Mouse (Mus musculus) midbrain, embryonic 10.5 days (tissue): Measurements from ENCODE around the gene Agtrap. TPM values are rescaled to one million over a fixed set of nuclear protein-coding genes. Genes with fewer than 3 reads are reported as not detected.
A peak's percentile ranks its signal among the peaks of the same experiment; 100 is the strongest.

Experiments
- DNase-seq: peaks from one replicate; pipeline ENCODE4 v3.0.0-alpha.2; 2017; ENCODE audit warnings: low spot score
- H3K27ac ChIP-seq: fragments of 300-500 bp; sonication (generic); replicated peaks from 2 replicates; pipeline ENCODE4 v1.5.1; 2016; ENCODE audit warnings: mild to moderate bottlenecking
- H3K27me3 ChIP-seq: fragments of 300-500 bp; sonication (generic); 2 replicates; pipeline ENCODE4 v1.6.1; 2016; ENCODE audit warnings: low read depth, mild to moderate bottlenecking; ENCODE audit not compliant: poor library complexity, severe bottlenecking
- H3K36me3 ChIP-seq: fragments of 300-500 bp; sonication (generic); 2 replicates; pipeline ENCODE4 v1.6.1; 2016; ENCODE audit warnings: mild to moderate bottlenecking, moderate library complexity
- H3K4me1 ChIP-seq: fragments of 300-500 bp; sonication (generic); 2 replicates; pipeline ENCODE4 v1.6.1; 2016
- H3K4me3 ChIP-seq: fragments of 300-500 bp; sonication (generic); 2 replicates; pipeline ENCODE4 v1.5.1; 2016; ENCODE audit warnings: mild to moderate bottlenecking, moderate library complexity
- H3K9me3 ChIP-seq: fragments of 300-500 bp; sonication (generic); replicated peaks from 2 replicates; pipeline ENCODE4 v1.6.1; 2016; ENCODE audit warnings: mild to moderate bottlenecking
- whole genome bisulfite sequencing: fragments of 180-500 bp; shearing (Covaris S2); methylation state at CpG from one replicate; pipeline ENCODE4 v1.1.7; 2016; 5-methylcytosine and 5-hydroxymethylcytosine counted together
- polyA plus RNA-seq: library from polyadenylated mRNA; unstranded; fragments of >200 nt; fragmentation: Nextera tagmentation; extraction: Ambion mirVana; gene quantifications from 2 replicates; pipeline ENCODE4 v1.2.1, GENCODE M21; 2016

The Agtrap gene
- polyA plus RNA-seq, 1 experiment from 2014 or later: 16.4 TPM

- Histone ChIP-seq H3K4me1 (peaks cover 30% of the 10 kb centered on the region), H3K27ac (0 out of 2 replicates have a peak overlapping the region, but pooled peaks have one; percentile 1), H3K27me3 (peaks cover 12% of the 10 kb centered on the region), H3K9me3 (no peaks in the 10 kb centered on the region), H3K36me3 (no peaks in the 10 kb centered on the region), H3K4me3 (no peak overlapping the region)
- no peak for DNase-seq
- 38% methylated on average over 6 of the region's 6 CpGs for WGBS
Observed at GRCm38 (mm10) chr4:148065702-148066400, 22.0 kb downstream of the Agtrap start.

GRCm38 (mm10) chr4:148061086-148061480 lies 26.7 kb downstream of the Agtrap start:
- H3K4me1 ChIP-seq: peaks cover 22% of the 10 kb centered on the region
- H3K27me3 ChIP-seq: peaks cover 6% of the 10 kb centered on the region; the same call in 1 of the 2 replicates
- H3K27ac ChIP-seq: no peak overlapping the region
- 89% methylated on average over 9 of the region's 9 CpGs for WGBS
- no peaks in the 10 kb centered on the region for H3K9me3 ChIP-seq
- H3K4me3 ChIP-seq: no peak overlapping the region
- DNase-seq: no peak
- peaks cover 31% of the 10 kb centered on the region for H3K36me3 ChIP-seq

- Histone ChIP-seq H3K27me3 (peaks cover 6% of the 10 kb centered on the region; the same call in 1 of the 2 replicates), H3K36me3 (peaks cover 38% of the 10 kb centered on the region), H3K4me1 (peaks cover 15% of the 10 kb centered on the region), H3K4me3 (no peak overlapping the region), H3K27ac (no peak overlapping the region), H3K9me3 (no peaks in the 10 kb centered on the region)
- 53% methylated on average over 13 of the region's 13 CpGs for WGBS
- DNase-seq: no peak
Observed at GRCm38 (mm10) chr4:148060120-148061085, 27.4 kb downstream of the Agtrap start.

- no peak overlapping the region for H3K4me3 ChIP-seq
- DNase-seq: no peak
- peaks cover 6% of the 10 kb centered on the region; the same call in 1 of the 2 replicates for H3K4me1 ChIP-seq
- H3K27ac ChIP-seq: no peak overlapping the region
- 92% methylated on average over 6 of the region's 6 CpGs for WGBS
- no peaks in the 10 kb centered on the region for H3K27me3 ChIP-seq
- peaks cover 51% of the 10 kb centered on the region for H3K36me3 ChIP-seq
- no peaks in the 10 kb centered on the region for H3K9me3 ChIP-seq
Observed at GRCm38 (mm10) chr4:148058993-148059392, 28.8 kb downstream of the Agtrap start.

GRCm38 (mm10) chr4:148058218-148058819 lies 29.5 kb downstream of the Agtrap start:
- H3K36me3 ChIP-seq: peaks cover 58% of the 10 kb centered on the region
- H3K27me3 ChIP-seq: no peaks in the 10 kb centered on the region
- WGBS: 92% methylated on average over 9 of the region's 9 CpGs
- H3K9me3 ChIP-seq: no peaks in the 10 kb centered on the region
- no peak for DNase-seq
- H3K27ac ChIP-seq: no peak overlapping the region
- no peak overlapping the region for H3K4me3 ChIP-seq
- peaks cover 6% of the 10 kb centered on the region; the same call in 1 of the 2 replicates for H3K4me1 ChIP-seq

GRCm38 (mm10) chr4:148057661-148058209 lies 30.1 kb downstream of the Agtrap start:
- Histone ChIP-seq H3K9me3 (no peaks in the 10 kb centered on the region), H3K36me3 (peaks cover 64% of the 10 kb centered on the region), H3K4me3 (no peak overlapping the region), H3K4me1 (peaks cover 6% of the 10 kb centered on the region; the same call in 1 of the 2 replicates), H3K27ac (no peak overlapping the region), H3K27me3 (no peaks in the 10 kb centered on the region)
- DNase-seq: no peak
- 76% methylated on average over 5 of the region's 5 CpGs for WGBS

- no peak overlapping the region for H3K4me3 ChIP-seq
- WGBS: 83% methylated on average over 4 of the region's 4 CpGs
- H3K36me3 ChIP-seq: peaks cover 73% of the 10 kb centered on the region
- H3K4me1 ChIP-seq: peaks cover 6% of the 10 kb centered on the region; the same call in 1 of the 2 replicates
- H3K27me3 ChIP-seq: no peaks in the 10 kb centered on the region
- DNase-seq: no peak
- H3K9me3 ChIP-seq: no peaks in the 10 kb centered on the region
- no peak overlapping the region for H3K27ac ChIP-seq
Observed at GRCm38 (mm10) chr4:148056801-148057200, 31.0 kb downstream of the Agtrap start.

GRCm38 (mm10) chr4:148056246-148056645 lies 31.6 kb downstream of the Agtrap start:
- 90% methylated on average over 7 of the region's 7 CpGs for WGBS
- Histone ChIP-seq H3K36me3 (peaks cover 79% of the 10 kb centered on the region), H3K4me1 (peaks cover 6% of the 10 kb centered on the region; the same call in 1 of the 2 replicates), H3K4me3 (no peak overlapping the region), H3K27ac (no peak overlapping the region), H3K9me3 (no peaks in the 10 kb centered on the region), H3K27me3 (no peaks in the 10 kb centered on the region)
- no peak for DNase-seq

- H3K36me3 ChIP-seq: peaks cover 90% of the 10 kb centered on the region
- no peaks in the 10 kb centered on the region for H3K9me3 ChIP-seq
- no peak overlapping the region for H3K27ac ChIP-seq
- DNase-seq: no peak
- WGBS: 92% methylated on average over 21 of the region's 21 CpGs
- H3K27me3 ChIP-seq: no peaks in the 10 kb centered on the region
- H3K4me3 ChIP-seq: no peak overlapping the region
- H3K4me1 ChIP-seq: peaks cover 2% of the 10 kb centered on the region; the same call in 1 of the 2 replicates
Observed at GRCm38 (mm10) chr4:148054961-148055695, 32.7 kb downstream of the Agtrap start.

GRCm38 (mm10) chr4:148053417-148053920 lies 34.4 kb downstream of the Agtrap start:
- no peak overlapping the region for H3K27ac ChIP-seq
- H3K9me3 ChIP-seq: no peaks in the 10 kb centered on the region
- H3K27me3 ChIP-seq: no peaks in the 10 kb centered on the region
- H3K4me1 ChIP-seq: no peaks in the 10 kb centered on the region
- 92% methylated on average over 12 of the region's 12 CpGs for WGBS
- H3K4me3 ChIP-seq: no peak overlapping the region
- DNase-seq: no peak
- peaks cover 99% of the 10 kb centered on the region for H3K36me3 ChIP-seq

GRCm38 (mm10) chr4:148052976-148053375 lies 34.9 kb downstream of the Agtrap start:
- DNase-seq: no peak
- Histone ChIP-seq H3K36me3 (peaks cover 99% of the 10 kb centered on the region), H3K9me3 (no peaks in the 10 kb centered on the region), H3K4me1 (no peaks in the 10 kb centered on the region), H3K4me3 (no peak overlapping the region), H3K27me3 (no peaks in the 10 kb centered on the region), H3K27ac (no peak overlapping the region)
- 79% methylated on average over 2 of the region's 2 CpGs for WGBS
